Mouse (Mus musculus) midbrain, embryonic 13.5 days (tissue): ENCODE data around the gene Mug2. TPM values are rescaled to one million over a fixed set of nuclear protein-coding genes. Genes with fewer than 3 reads are reported as not detected.
"Not testable (repeated sequence)": the region's sequence is repeated elsewhere in the genome, so short reads cannot be mapped to it uniquely, and the experiment has no call there.

ENCODE experiments used
- ATAC-seq: fragments of 200-750 bp; cut with Nextera tagmentation; 2 replicates; pipeline ENCODE4 v1.8.0; 2017; ENCODE audit warnings: mild to moderate bottlenecking, moderate TSS enrichment, moderate library complexity
- H3K27ac ChIP-seq: fragments of 300-500 bp; sonication (generic); 2 replicates; pipeline ENCODE4 v1.5.1; 2015; ENCODE audit warnings: inconsistent platforms, mild to moderate bottlenecking, moderate library complexity
- H3K27me3 ChIP-seq: fragments of 300-500 bp; sonication (generic); 2 replicates; pipeline ENCODE4 v1.6.1; 2015; ENCODE audit warnings: mild to moderate bottlenecking, inconsistent platforms
- H3K36me3 ChIP-seq: fragments of 300-500 bp; sonication (generic); 2 replicates; pipeline ENCODE4 v1.6.1; 2015; ENCODE audit warnings: mild to moderate bottlenecking, inconsistent platforms
- H3K4me1 ChIP-seq: fragments of 300-500 bp; sonication (generic); replicated peaks from 2 replicates; pipeline ENCODE4 v1.6.1; 2015; ENCODE audit warnings: inconsistent platforms
- H3K4me2 ChIP-seq: fragments of 300-500 bp; sonication (generic); replicated peaks from 2 replicates; pipeline ENCODE4 v1.6.1; 2015; ENCODE audit warnings: moderate library complexity, mild to moderate bottlenecking, inconsistent platforms
- H3K4me3 ChIP-seq: fragments of 300-500 bp; sonication (generic); replicated peaks from 2 replicates; pipeline ENCODE4 v1.5.1; 2015; ENCODE audit warnings: mild to moderate bottlenecking, inconsistent platforms
- H3K9ac ChIP-seq: fragments of 300-500 bp; sonication (generic); replicated peaks from 2 replicates; pipeline ENCODE4 v1.6.1; 2015; ENCODE audit warnings: mild to moderate bottlenecking, inconsistent platforms
- H3K9me3 ChIP-seq: fragments of 300-500 bp; sonication (generic); 2 replicates; pipeline ENCODE4 v1.6.1; 2016; ENCODE audit warnings: mild to moderate bottlenecking, inconsistent platforms
- WGBS: fragments of 180-500 bp; shearing (Covaris S2); methylation state at CpG from one replicate; pipeline ENCODE4 v1.1.7; 2015; 5-methylcytosine and 5-hydroxymethylcytosine counted together
- polyA plus RNA-seq: library from polyadenylated mRNA; unstranded; fragments of >200 nt; fragmentation: Nextera tagmentation; extraction: Ambion mirVana; gene quantifications from 2 replicates; pipeline ENCODE4 v1.2.1, GENCODE M21; 2015

Gene Mug2
- polyA plus RNA-seq: not detected in 2 replicates

- not testable (repeated sequence) for H3K4me2 ChIP-seq, H3K27me3 ChIP-seq, H3K9me3 ChIP-seq, H3K27ac ChIP-seq, H3K9ac ChIP-seq, H3K36me3 ChIP-seq, ATAC-seq, H3K4me1 ChIP-seq, H3K4me3 ChIP-seq
- no CpG with 5 or more reads among the region's 3 CpGs for WGBS
These were observed at the start of gene Mug2 for GRCm38 (mm10) chr6:122006461-122006860. TSS of gene Mug2 (plus strand) at chr6:122006761.

- H3K4me3 ChIP-seq, ATAC-seq, H3K27ac ChIP-seq, H3K9ac ChIP-seq, H3K27me3 ChIP-seq, H3K4me1 ChIP-seq, H3K9me3 ChIP-seq, H3K4me2 ChIP-seq, H3K36me3 ChIP-seq: not testable (repeated sequence)
- WGBS: 91% methylated on average over 16 of the region's 16 CpGs
These were observed 48.7 kb upstream of the Mug2 start for GRCm38 (mm10) chr6:121957803-121958349.

- Histone ChIP-seq H3K27ac (no peak overlapping the region), H3K4me1 (no peaks in the 10 kb centered on the region), H3K4me2 (no peak overlapping the region), H3K4me3 (no peak overlapping the region), H3K9ac (no peak overlapping the region), H3K9me3 (peaks cover 15% of the 10 kb centered on the region; the same call in 1 of the 2 replicates), H3K27me3 (no peaks in the 10 kb centered on the region), H3K36me3 (no peaks in the 10 kb centered on the region)
- WGBS: 83% methylated on average over 7 of the region's 7 CpGs
- no peak for ATAC-seq
These were observed 30.9 kb upstream of the Mug2 start for GRCm38 (mm10) chr6:121975701-121976100.

- no peaks in the 10 kb centered on the region for H3K36me3 ChIP-seq
- H3K4me3 ChIP-seq: no peak overlapping the region
- ATAC-seq: no peak
- no peaks in the 10 kb centered on the region for H3K27me3 ChIP-seq
- H3K4me2 ChIP-seq: no peak overlapping the region
- H3K9me3 ChIP-seq: peaks cover 2% of the 10 kb centered on the region; the same call in 1 of the 2 replicates
- 87% methylated on average over 4 of the region's 4 CpGs for WGBS
- no peak overlapping the region for H3K27ac ChIP-seq
- no peaks in the 10 kb centered on the region for H3K4me1 ChIP-seq
- no peak overlapping the region for H3K9ac ChIP-seq
These were observed 94.3 kb downstream of the Mug2 start for GRCm38 (mm10) chr6:122100904-122101303.

GRCm38 (mm10) chr6:122101671-122102070, 95.1 kb downstream of the Mug2 start:
- ATAC-seq: no peak
- H3K9ac ChIP-seq: no peak overlapping the region
- H3K27me3 ChIP-seq: no peaks in the 10 kb centered on the region
- H3K27ac ChIP-seq: no peak overlapping the region
- no peak overlapping the region for H3K4me3 ChIP-seq
- 75% methylated on average over 1 of the region's 1 CpGs for WGBS
- H3K36me3 ChIP-seq: no peaks in the 10 kb centered on the region
- no peak overlapping the region for H3K4me2 ChIP-seq
- peaks cover 2% of the 10 kb centered on the region; the same call in 1 of the 2 replicates for H3K9me3 ChIP-seq
- H3K4me1 ChIP-seq: no peaks in the 10 kb centered on the region

- H3K9me3 ChIP-seq: peaks cover 26% of the 10 kb centered on the region
- no peak overlapping the region for H3K27ac ChIP-seq
- ATAC-seq: no peak
- no peaks in the 10 kb centered on the region for H3K36me3 ChIP-seq
- no peak overlapping the region for H3K4me2 ChIP-seq
- no peak overlapping the region for H3K4me3 ChIP-seq
- no peaks in the 10 kb centered on the region for H3K27me3 ChIP-seq
- no peaks in the 10 kb centered on the region for H3K4me1 ChIP-seq
- 93% methylated on average over 24 of the region's 24 CpGs for WGBS
- no peak overlapping the region for H3K9ac ChIP-seq
These were observed 110.4 kb downstream of the Mug2 start for GRCm38 (mm10) chr6:122116963-122117362.

GRCm38 (mm10) chr6:122129521-122129920, 123.0 kb downstream of the Mug2 start:
- no peak for ATAC-seq
- H3K4me3 ChIP-seq: no peak overlapping the region
- no peaks in the 10 kb centered on the region for H3K4me1 ChIP-seq
- no peak overlapping the region for H3K4me2 ChIP-seq
- no peaks in the 10 kb centered on the region for H3K36me3 ChIP-seq
- no peaks in the 10 kb centered on the region; the same call in 1 of the 2 replicates for H3K9me3 ChIP-seq
- H3K27ac ChIP-seq: no peak overlapping the region
- H3K9ac ChIP-seq: no peak overlapping the region
- H3K27me3 ChIP-seq: no peaks in the 10 kb centered on the region
- 68% methylated on average over 2 of the region's 2 CpGs for WGBS

Other genes starting within 250 kb of the Mug2 start
- not detected in 2 replicates for gene Mug1, start 168.2 kb upstream of the Mug2 start, polyA plus RNA-seq